Mouse (Mus musculus) limb, embryonic 15.5 days (tissue): ENCODE measurements around the gene Pwp2. TPM values are rescaled to one million over a fixed set of nuclear protein-coding genes. Genes with fewer than 3 reads are reported as not detected.
"Not testable (repeated sequence)": the region's sequence is repeated elsewhere in the genome, so short reads cannot be mapped to it uniquely, and the experiment has no call there.

Source experiments
- ATAC-seq: fragments of 200-750 bp; cut with Nextera tagmentation; 2 replicates; pipeline ENCODE4 v1.8.0; 2017; ENCODE audit warnings: low read depth, moderate TSS enrichment; ENCODE audit not compliant: insufficient number of reproducible peaks, low FRiP score, low TSS enrichment
- H3K27ac ChIP-seq: fragments of 300-500 bp; sonication (generic); 2 replicates; pipeline ENCODE4 v1.5.1; 2015; ENCODE audit warnings: moderate library complexity, mild to moderate bottlenecking, inconsistent platforms
- H3K27me3 ChIP-seq: fragments of 300-500 bp; sonication (generic); 2 replicates; pipeline ENCODE4 v1.6.1; 2015; ENCODE audit warnings: inconsistent platforms
- H3K36me3 ChIP-seq: fragments of 300-500 bp; sonication (generic); 2 replicates; pipeline ENCODE4 v1.6.1; 2015; ENCODE audit warnings: inconsistent platforms
- H3K4me1 ChIP-seq: fragments of 300-500 bp; sonication (generic); 2 replicates; pipeline ENCODE4 v1.6.1; 2015; ENCODE audit warnings: inconsistent platforms
- H3K4me2 ChIP-seq: fragments of 300-500 bp; sonication (generic); 2 replicates; pipeline ENCODE4 v1.6.1; 2015; ENCODE audit warnings: mild to moderate bottlenecking, inconsistent platforms
- H3K4me3 ChIP-seq: fragments of 300-500 bp; sonication (generic); 2 replicates; pipeline ENCODE4 v1.5.1; 2015; ENCODE audit warnings: mild to moderate bottlenecking, inconsistent platforms
- H3K9ac ChIP-seq: fragments of 300-500 bp; sonication (generic); 2 replicates; pipeline ENCODE4 v1.6.1; 2015; ENCODE audit warnings: inconsistent platforms
- H3K9me3 ChIP-seq: fragments of 300-500 bp; sonication (generic); 2 replicates; pipeline ENCODE4 v1.6.1; 2016; ENCODE audit warnings: inconsistent platforms
- WGBS: fragments of 180-500 bp; shearing (Covaris S2); methylation state at CpG from one replicate; pipeline ENCODE4 v1.1.7; 2015; 5-methylcytosine and 5-hydroxymethylcytosine counted together
- polyA plus RNA-seq: library from polyadenylated mRNA; unstranded; fragments of >200 nt; fragmentation: Nextera tagmentation; extraction: Ambion mirVana; gene quantifications from 2 replicates; pipeline ENCODE4 v1.2.1, GENCODE M21; 2015

The Pwp2 gene
- polyA plus RNA-seq, 1 experiment from 2014 or later = 18.5 TPM

DNA sequence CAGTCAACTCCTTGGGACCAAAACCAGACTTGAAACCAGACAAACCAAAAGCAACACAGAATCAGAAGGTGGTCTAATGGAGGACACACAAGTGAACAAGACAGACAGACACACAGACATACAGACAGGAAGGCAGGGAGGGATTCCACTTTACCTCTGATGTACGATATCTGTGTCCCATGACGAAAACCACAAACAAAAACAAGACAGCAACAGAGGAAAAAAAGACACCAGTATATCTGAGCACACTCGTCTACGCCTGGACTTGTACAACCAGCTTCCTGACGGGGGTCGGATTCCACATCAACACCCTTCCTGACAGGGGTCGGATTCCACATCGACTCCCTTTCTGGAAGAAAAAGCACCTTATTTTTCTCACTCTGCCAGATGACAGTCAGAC lies 59.9 kb downstream of the Pwp2 start:
- H3K9ac ChIP-seq, H3K36me3 ChIP-seq, H3K9me3 ChIP-seq, ATAC-seq, H3K27ac ChIP-seq, H3K27me3 ChIP-seq, H3K4me2 ChIP-seq, H3K4me3 ChIP-seq: not testable (repeated sequence)
- 59% methylated on average over 8 of the region's 8 CpGs for WGBS
- peaks cover 22% of the 10 kb centered on the region for H3K4me1 ChIP-seq

DNA sequence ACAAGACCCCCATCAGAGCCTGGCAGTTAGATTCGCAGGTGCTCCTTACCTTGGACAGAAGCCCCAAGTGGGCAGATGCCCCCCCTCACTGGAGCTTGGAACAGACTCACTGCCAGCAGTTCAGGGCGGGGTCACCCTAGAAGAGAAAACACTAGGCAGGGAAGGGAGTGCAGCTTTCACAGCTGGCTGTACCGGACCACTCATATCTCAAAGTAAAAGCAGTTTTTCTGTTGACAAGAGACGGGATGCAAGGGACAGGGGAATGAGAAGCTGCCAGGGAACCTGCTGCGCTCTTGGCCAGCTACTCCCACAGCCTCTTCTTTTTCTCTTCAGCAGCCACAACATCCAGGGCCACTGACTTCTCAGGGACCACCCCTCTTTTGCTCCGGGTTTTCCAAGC lies 60.8 kb downstream of the Pwp2 start:
- H3K27ac ChIP-seq, H3K27me3 ChIP-seq, H3K4me2 ChIP-seq, ATAC-seq, H3K9me3 ChIP-seq, H3K36me3 ChIP-seq, H3K4me3 ChIP-seq, H3K9ac ChIP-seq: not testable (repeated sequence)
- H3K4me1 ChIP-seq = peaks cover 13% of the 10 kb centered on the region
- WGBS = 42% methylated on average over 6 of the region's 6 CpGs

Other genes starting within 250 kb of the Pwp2 start
- gene Trpm2, start 214.6 kb downstream of the Pwp2 start, polyA plus RNA-seq = 0.50 and 0.51 TPM in 2 replicates
- gene 1810043G02Rik, start 206.6 kb downstream of the Pwp2 start, polyA plus RNA-seq = 23.7 and 24.2 TPM in 2 replicates
- gene Pfkl, start 175.1 kb downstream of the Pwp2 start, polyA plus RNA-seq = 164 and 168 TPM in 2 replicates
- 0.58 TPM in 2 replicates for gene Dnmt3l, start 143.2 kb downstream of the Pwp2 start, polyA plus RNA-seq
- 0.28 and 0.29 TPM in 2 replicates for gene Aire, start 141.5 kb downstream of the Pwp2 start, polyA plus RNA-seq
- gene Icosl, start 115.8 kb downstream of the Pwp2 start, polyA plus RNA-seq = 7.2 and 7.3 TPM in 2 replicates
- gene D10Jhu81e, start 15.4 kb downstream of the Pwp2 start, polyA plus RNA-seq = 38.7 and 42.1 TPM in 2 replicates
- 13.3 and 15.6 TPM in 2 replicates for gene Trappc10, start 59.5 kb upstream of the Pwp2 start, polyA plus RNA-seq
- gene Agpat3, start 167.3 kb upstream of the Pwp2 start, polyA plus RNA-seq = 111 and 127 TPM in 2 replicates
- 259 and 289 TPM in 2 replicates for gene Rrp1, start 227.9 kb upstream of the Pwp2 start, polyA plus RNA-seq
- gene Cstb, start 240.5 kb upstream of the Pwp2 start, polyA plus RNA-seq = 313 and 319 TPM in 2 replicates